Mouse (Mus musculus) erythroblast, embryonic 14.5 days (primary cell): ENCODE measurements around the gene Hoxb1. TPM values are rescaled to one million over a fixed set of nuclear protein-coding genes. Genes with fewer than 3 reads are reported as not detected.

Source experiments
- H3K27me3 ChIP-seq: 2 replicates; pipeline ENCODE4 v1.6.1; 2012; ENCODE audit warnings: inconsistent platforms; ENCODE audit not compliant: control insufficient read depth
- H3K36me3 ChIP-seq: 2 replicates; pipeline ENCODE4 v1.6.1; 2012; ENCODE audit warnings: mild to moderate bottlenecking, inconsistent platforms; ENCODE audit not compliant: control insufficient read depth
- H3K4me1 ChIP-seq: 2 replicates; pipeline ENCODE4 v1.6.1; 2012; ENCODE audit warnings: inconsistent platforms; ENCODE audit not compliant: control insufficient read depth
- H3K4me3 ChIP-seq: replicated peaks from 2 replicates; pipeline ENCODE3; 2012; ENCODE audit warnings: moderate library complexity, mild to moderate bottlenecking, inconsistent platforms
- H3K9me3 ChIP-seq: 2 replicates; pipeline ENCODE4 v1.6.1; 2012; ENCODE audit warnings: low read length, inconsistent platforms, mixed read lengths; ENCODE audit not compliant: control insufficient read depth
- GATA1 ChIP-seq: IDR thresholded peaks from 2 replicates; pipeline ENCODE4 v1.6.1; 2012; ENCODE audit warnings: low read length, inconsistent platforms, mixed read lengths
- TAL1 ChIP-seq: IDR thresholded peaks from 3 replicates; pipeline ENCODE4 v1.6.1; 2012; ENCODE audit warnings: low read length, inconsistent platforms, mixed read lengths
- polyA plus RNA-seq: library from polyadenylated mRNA; stranded (reverse); fragments of >175 nt; gene quantifications from 2 replicates; pipeline ENCODE4 v1.2.3, GENCODE M21; 2012

Hoxb1 gene
- polyA plus RNA-seq, 1 experiment: not detected

GRCm38 (mm10) chr11:96372519-96372918 lies 7.0 kb downstream of the Hoxb1 start:
- Histone ChIP-seq H3K9me3 (no peaks in the 10 kb centered on the region), H3K27me3 (peaks cover 67% of the 10 kb centered on the region), H3K4me1 (no peaks in the 10 kb centered on the region), H3K4me3 (no peak overlapping the region), H3K36me3 (no peaks in the 10 kb centered on the region)
- TF ChIP-seq TAL1 (no peak), GATA1 (no peak)

GRCm38 (mm10) chr11:96374810-96375209 lies 9.3 kb downstream of the Hoxb1 start:
- TF ChIP-seq GATA1 (no peak), TAL1 (no peak)
- Histone ChIP-seq H3K9me3 (no peaks in the 10 kb centered on the region), H3K27me3 (peaks cover 48% of the 10 kb centered on the region), H3K4me1 (no peaks in the 10 kb centered on the region), H3K4me3 (no peak overlapping the region), H3K36me3 (no peaks in the 10 kb centered on the region)

- peaks cover 11% of the 10 kb centered on the region for H3K27me3 ChIP-seq
- no peaks in the 10 kb centered on the region for H3K4me1 ChIP-seq
- no peak for TF ChIP-seq GATA1
- H3K9me3 ChIP-seq: no peaks in the 10 kb centered on the region
- no peaks in the 10 kb centered on the region for H3K36me3 ChIP-seq
- no peak overlapping the region for H3K4me3 ChIP-seq
Measured at GRCm38 (mm10) chr11:96383381-96383780, 17.8 kb downstream of the Hoxb1 start.

- TF ChIP-seq TAL1 (no peak), GATA1 (no peak)
- Histone ChIP-seq H3K4me3 (no peak overlapping the region), H3K9me3 (no peaks in the 10 kb centered on the region), H3K27me3 (peaks cover under 1% of the 10 kb centered on the region), H3K36me3 (no peaks in the 10 kb centered on the region), H3K4me1 (no peaks in the 10 kb centered on the region)
Measured at GRCm38 (mm10) chr11:96387635-96388034, 22.1 kb downstream of the Hoxb1 start.

GRCm38 (mm10) chr11:96396772-96397626 lies 31.4 kb downstream of the Hoxb1 start:
- TF ChIP-seq GATA1: no peak
- TF ChIP-seq TAL1: no peak
- H3K27me3 ChIP-seq: peaks cover 10% of the 10 kb centered on the region; the same call in 1 of the 2 replicates
- H3K4me3 ChIP-seq: no peak overlapping the region
- H3K4me1 ChIP-seq: no peaks in the 10 kb centered on the region
- no peaks in the 10 kb centered on the region for H3K36me3 ChIP-seq
- no peaks in the 10 kb centered on the region for H3K9me3 ChIP-seq

- Histone ChIP-seq H3K27me3 (peaks cover 10% of the 10 kb centered on the region; the same call in 1 of the 2 replicates), H3K9me3 (no peaks in the 10 kb centered on the region), H3K4me1 (no peaks in the 10 kb centered on the region), H3K36me3 (no peaks in the 10 kb centered on the region), H3K4me3 (no peak overlapping the region)
- TF ChIP-seq GATA1: no peak
- TF ChIP-seq TAL1: no peak
Measured at GRCm38 (mm10) chr11:96397806-96398335, 32.3 kb downstream of the Hoxb1 start.

GRCm38 (mm10) chr11:96399923-96400322 lies 34.4 kb downstream of the Hoxb1 start:
- Histone ChIP-seq H3K27me3 (peaks cover 21% of the 10 kb centered on the region), H3K4me3 (no peak overlapping the region), H3K36me3 (no peaks in the 10 kb centered on the region), H3K4me1 (no peaks in the 10 kb centered on the region), H3K9me3 (no peaks in the 10 kb centered on the region)
- TF ChIP-seq TAL1 (no peak), GATA1 (no peak)

GRCm38 (mm10) chr11:96404016-96404604 lies 38.6 kb downstream of the Hoxb1 start:
- no peaks in the 10 kb centered on the region for H3K9me3 ChIP-seq
- no peaks in the 10 kb centered on the region for H3K36me3 ChIP-seq
- TF ChIP-seq GATA1 (no peak), TAL1 (no peak)
- H3K4me3 ChIP-seq: no peak overlapping the region
- H3K27me3 ChIP-seq: peaks cover 45% of the 10 kb centered on the region
- no peaks in the 10 kb centered on the region for H3K4me1 ChIP-seq

GRCm38 (mm10) chr11:96404831-96405230 lies 39.3 kb downstream of the Hoxb1 start:
- Histone ChIP-seq H3K4me1 (no peaks in the 10 kb centered on the region), H3K27me3 (peaks cover 44% of the 10 kb centered on the region), H3K9me3 (no peaks in the 10 kb centered on the region), H3K4me3 (no peak overlapping the region), H3K36me3 (no peaks in the 10 kb centered on the region)
- TF ChIP-seq GATA1: no peak
- TF ChIP-seq TAL1: no peak
